Mouse (Mus musculus) right cerebral cortex, postnatal 14 days (tissue): Measurements from ENCODE around the gene Gm4553.
"Not testable (repeated sequence)": the region's sequence is repeated elsewhere in the genome, so short reads cannot be mapped to it uniquely, and the experiment has no call there.

Experiments used
- DNase-seq: peaks from one replicate; pipeline ENCODE4 v3.0.0; 2022

Gene Gm4553

DNA sequence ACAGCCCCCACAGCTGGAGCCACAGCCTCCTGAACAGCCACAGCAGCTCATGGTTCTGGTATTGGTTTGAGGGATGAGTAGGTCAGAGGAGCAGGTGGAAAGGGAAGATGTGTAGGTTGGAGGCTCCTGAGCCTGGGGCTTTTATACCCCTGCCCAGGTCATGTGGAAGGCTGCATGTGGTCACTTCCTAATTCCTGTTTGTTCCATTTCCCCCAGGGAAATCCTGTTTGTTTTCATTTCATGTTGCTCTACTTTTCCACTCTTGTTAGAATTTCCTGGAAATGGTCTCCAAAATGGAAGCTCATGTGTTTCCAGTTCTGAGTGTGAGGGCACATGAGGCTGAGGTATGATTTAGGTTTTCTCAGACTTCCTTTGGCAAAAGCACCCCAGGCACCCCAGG lies at the start of gene Gm4553:
Gm4553 (minus strand) TSS at position 101 of the 400 bp plus-strand sequence.
- DNase-seq = not testable (repeated sequence)

DNA sequence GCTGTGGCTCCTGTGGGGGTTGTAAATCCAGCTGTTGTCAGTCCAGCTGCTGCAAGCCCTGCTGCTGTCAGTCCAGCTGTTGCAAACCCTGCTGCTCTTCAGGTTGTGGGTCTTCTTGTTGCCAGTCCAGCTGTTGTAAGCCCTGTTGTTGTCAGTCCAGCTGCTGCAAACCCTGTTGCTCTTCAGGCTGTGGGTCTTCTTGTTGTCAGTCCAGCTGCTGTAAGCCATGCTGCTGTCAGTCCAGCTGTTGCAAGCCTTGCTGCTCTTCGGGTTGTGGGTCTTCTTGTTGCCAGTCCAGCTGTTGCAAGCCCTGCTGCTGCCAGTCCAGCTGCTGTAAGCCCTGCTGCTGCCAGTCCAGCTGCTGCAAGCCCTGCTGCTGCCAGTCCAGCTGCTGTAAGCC lies 46.6 kb upstream of the Gm4553 start:
- DNase-seq = not testable (repeated sequence)

DNA sequence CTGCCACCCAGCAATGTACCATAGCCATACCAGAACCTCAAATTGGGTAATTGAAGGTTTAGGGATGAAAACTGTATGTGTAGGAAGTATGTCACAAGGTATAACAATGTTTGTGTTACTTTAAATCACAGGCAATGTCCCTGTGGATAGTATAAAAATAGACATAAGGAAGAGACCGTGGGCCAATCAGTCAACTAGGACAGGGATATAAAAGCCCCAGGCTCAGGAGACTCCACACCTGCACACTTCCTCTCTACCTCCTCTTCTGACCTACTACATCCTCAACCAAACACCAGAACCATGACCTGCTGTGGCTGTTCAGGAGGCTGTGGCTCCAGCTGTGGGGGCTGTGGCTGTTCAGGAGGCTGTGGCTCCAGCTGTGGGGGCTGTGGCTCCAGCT lies 46.0 kb upstream of the Gm4553 start, which contains the start of gene Gm7579:
Gm7579 (plus strand) TSS at position 301 of the 400 bp plus-strand sequence.
- DNase-seq = no peak

DNA sequence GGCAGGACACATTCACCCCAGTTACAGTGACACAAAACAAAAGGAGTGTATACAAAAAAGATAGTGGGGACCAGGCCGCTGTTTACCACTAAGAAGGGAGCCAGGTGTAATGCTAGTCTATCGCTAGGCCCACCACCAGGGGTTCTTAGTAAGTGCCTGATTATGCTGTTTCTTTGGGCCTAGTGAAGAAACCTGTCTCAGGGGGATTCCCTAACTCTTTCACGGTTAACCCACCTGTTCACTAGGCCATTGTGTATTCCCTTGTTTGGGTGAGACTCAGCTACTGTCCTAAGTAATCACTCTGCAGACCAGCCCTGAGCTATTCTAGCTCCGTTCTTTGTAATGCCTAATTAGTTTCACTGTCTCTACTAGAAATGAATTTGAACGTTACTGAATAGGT lies 41.4 kb upstream of the Gm4553 start:
- not testable (repeated sequence) for DNase-seq

DNA sequence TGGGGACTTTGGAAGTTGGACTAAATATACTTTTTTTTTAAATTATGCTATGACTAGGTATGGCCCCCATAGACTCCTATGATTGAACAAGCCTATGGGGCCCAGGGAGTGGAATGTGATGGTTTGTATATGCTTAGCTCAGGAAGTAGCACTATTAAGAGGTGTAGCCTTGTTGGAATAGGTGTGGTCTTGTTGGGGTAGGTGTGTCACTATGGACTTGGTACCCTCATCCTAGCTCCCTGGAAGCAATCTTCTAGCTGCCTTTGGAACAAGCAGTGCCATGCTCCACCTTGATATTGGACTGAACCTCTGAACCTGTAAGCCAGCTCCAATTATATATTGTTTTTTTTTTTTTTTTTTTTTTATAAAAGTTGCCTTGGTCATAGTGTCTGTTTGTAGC lies 39.9 kb upstream of the Gm4553 start:
- DNase-seq = no peak

DNA sequence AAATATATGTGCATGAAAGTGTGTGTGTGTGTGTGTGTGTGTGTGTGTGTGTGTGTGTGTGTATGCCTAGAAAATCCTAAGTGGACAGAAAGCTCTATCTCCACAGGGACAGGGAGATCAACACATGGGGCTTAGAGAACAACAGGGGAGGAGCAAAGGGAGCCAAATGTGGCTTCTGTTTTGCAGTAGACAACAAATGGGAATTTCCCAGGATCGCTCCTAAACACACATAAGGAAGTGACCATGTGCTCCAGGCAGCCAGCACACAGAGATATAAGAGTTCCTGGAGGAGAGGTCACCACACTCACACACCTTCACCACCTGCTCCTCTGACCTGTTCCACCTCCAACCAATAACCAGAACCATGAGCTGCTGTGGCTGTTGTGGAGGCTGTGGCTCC lies 35.5 kb upstream of the Gm4553 start, which contains the start of gene Krtap5-3:
Krtap5-3 (plus strand) TSS at position 301 of the 400 bp plus-strand sequence.
- no peak for DNase-seq

DNA sequence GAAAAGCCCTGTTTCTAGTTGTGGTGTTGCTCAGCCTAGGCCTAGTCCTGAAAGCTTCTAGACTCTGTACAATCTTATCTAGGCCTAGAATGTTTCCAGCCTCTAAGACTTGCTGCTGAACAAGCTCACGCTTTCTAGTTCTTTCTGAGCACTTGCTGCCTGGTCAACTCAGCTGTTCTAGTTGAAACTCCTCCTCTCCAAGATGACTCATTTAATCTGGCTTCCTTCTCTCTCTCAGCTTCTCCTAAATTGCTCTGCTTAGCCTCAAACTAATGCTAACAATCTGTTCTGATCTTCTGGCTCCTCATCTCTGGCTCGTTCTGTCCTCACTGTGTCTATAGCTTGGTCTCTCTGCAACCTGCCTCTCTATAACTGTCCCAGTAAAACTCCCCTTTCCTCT lies 33.2 kb upstream of the Gm4553 start:
- no peak for DNase-seq

DNA sequence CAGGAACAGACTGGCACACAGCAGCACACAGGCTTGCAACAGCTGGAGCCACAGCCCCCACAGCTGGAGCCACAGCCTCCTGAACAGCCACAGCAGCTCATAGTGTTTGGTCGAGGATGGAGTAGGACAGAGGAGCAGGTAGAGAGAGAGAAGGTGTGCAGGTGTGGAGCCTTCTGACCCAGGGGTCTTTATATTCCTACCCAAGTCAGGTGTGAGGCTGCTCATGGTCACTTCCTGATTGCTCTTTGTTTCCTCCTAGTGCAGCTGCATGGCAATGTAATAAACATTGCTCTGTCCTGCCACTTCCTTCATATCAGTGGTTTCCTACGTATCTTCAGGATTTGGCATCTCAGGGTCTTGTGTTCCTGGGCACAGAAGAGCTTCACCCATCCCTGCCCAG lies 24.8 kb upstream of the Gm4553 start, which contains the start of gene Gm10153:
Gm10153 (minus strand) TSS at position 101 of the 400 bp plus-strand sequence.
- DNase-seq = no peak

DNA sequence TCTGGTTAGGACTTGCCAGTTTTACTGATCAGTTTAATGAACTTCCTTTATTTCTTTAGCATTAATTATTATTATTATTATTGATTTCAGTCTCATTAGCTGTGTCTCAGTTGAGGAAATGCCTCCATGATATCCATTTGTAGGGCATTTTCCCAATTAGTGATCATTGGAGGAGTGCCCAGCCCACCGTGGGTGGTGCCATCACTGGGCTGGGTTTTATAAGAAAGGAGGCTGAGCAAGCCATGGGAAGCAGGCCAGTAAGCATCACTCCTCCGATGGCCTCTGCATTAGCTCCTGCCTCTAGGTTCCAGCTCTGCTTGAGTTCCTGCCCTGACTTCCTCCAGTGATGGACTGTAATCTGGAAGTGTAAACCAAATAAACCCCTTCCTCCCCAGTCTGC lies 22.6 kb upstream of the Gm4553 start:
- no peak for DNase-seq

DNA sequence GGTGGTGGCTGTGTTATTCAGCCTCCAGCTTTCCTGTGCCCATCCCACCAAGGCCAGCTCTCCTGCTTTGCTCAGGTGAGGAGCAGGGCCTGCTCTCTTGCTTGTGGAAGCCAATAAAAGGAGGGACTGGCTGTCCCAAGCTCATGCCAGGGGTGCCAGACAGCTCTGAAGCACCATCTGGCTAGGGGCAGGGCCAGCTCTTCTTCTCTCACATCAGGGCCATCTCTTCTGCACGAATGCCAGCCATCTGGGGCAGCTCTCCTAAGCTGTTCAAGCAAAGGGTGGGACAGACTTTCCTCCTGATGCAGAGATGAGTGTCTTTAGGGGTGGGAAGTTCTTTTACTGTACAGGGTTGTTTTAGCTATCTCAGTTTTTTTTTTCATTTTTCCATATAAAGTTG lies 15.5 kb upstream of the Gm4553 start:
- DNase-seq = no peak

DNA sequence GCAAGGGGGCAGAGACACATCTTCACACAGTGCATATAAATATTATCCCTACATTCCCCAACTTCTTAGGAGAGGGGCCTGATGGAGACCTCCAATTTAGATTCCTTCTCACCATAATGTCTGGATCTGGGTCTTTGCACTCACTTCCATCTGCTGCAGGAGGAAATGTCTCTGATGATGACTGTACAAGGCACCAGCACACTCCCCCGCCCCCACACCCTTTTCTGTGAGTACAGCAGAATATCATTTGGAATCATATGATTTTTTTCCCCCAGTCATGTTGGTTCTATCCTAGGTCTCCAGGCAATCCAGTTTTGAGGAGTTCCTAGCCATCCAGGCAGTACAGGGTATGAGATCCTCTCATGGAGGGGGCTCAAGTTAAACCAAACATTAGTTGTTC lies 13.1 kb upstream of the Gm4553 start:
- DNase-seq = peak; percentile 10

DNA sequence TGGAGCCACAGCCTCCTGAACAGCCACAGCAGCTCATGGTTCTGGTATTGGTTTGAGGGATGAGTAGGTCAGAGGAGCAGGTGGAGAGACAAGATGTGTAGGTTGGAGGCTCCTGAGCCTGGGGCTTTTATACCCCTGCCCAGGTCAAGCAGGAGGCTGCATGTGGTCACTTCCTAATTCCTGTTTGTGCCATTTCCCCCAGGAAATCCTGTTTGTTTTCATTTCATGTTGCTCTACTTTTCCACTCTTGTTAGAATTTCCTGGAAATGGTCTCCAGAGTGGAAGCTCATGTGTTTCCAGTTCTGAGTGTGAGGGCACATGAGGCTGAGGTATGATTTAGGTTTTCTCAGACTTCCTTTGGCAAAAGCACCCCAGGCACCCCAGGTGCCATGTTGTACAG lies 10.4 kb upstream of the Gm4553 start, which contains the start of gene Krtap5-2:
Krtap5-2 (minus strand) TSS at position 101 of the 400 bp plus-strand sequence.
- not testable (repeated sequence) for DNase-seq

DNA sequence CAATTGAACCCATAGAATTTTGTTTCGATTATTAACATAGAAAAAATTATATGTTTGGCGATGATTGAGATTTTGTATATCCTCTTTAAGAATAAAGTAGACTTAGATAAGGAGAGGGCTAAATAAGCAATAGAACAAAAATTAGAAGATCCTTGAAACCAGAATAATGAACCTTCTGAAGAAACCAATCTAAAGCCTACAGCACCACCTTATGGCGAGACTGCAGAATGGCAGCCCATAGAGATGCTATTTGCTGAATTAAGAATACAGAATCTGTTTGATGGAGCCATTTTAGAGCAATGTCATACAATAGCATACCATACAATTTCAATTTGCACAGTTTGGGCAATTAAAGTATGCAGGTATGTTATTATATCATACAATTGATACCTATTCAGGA lies 4.3 kb upstream of the Gm4553 start:
- DNase-seq = no peak

DNA sequence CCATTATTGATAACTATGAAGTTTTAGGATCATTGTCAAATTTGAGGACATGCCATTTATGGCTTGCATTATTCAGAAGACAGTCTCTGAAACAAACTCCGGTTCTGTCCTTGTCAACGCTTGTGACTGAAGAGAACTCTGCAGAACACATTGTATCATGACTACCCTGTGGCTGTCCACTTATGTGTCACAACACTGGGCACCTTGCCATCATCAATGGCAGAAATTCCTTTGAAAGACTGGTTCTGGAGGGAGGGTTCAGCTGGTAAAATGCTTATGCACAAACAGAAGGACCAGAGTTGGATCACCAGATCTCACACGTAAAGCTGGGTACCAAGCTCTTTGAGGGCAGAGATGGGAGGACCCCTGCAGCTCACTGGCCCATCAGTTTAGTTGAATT lies 6.2 kb downstream of the Gm4553 start:
- DNase-seq = no peak

DNA sequence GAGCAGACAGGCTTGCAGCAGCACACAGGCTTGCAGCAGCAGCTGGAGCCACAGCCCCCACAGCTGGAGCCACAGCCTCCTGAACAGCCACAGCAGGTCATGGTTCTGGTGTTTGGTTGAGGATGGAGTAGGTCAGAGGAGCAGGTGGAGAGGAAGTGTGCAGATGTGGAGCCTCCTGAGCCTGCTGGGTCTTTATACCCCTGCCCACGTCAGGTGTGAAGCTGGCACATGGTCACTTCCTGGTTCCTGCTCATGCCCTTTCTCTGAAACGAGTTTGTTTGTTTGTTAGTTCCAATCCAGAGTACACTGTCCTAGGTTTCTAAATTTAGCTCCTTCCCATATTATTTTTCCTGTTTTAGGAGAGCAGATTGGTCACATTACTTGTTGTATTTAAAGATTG lies 8.5 kb downstream of the Gm4553 start, which contains the start of gene Gm29735:
Gm29735 (minus strand) TSS at position 101 of the 400 bp plus-strand sequence.
- DNase-seq = not testable (repeated sequence)

DNA sequence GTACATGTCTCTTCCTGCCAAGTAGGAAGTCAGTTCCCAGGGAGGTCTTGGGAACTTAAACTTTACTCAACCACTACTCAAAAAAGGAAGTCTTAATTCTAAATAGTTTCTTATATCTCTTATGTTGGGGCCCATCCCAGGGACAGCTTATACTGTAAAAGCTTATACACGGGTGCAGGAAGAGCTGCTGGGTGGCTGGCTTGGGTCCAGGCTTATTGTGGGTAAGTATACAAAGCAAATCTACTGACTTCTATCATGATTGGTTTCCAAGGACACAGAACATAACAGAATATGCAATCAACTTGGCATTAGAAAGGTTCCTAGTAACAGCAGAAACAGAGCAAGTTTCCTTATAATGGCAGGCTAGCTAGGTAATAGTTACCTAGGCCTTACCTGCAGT lies 10.2 kb downstream of the Gm4553 start:
- DNase-seq = no peak

DNA sequence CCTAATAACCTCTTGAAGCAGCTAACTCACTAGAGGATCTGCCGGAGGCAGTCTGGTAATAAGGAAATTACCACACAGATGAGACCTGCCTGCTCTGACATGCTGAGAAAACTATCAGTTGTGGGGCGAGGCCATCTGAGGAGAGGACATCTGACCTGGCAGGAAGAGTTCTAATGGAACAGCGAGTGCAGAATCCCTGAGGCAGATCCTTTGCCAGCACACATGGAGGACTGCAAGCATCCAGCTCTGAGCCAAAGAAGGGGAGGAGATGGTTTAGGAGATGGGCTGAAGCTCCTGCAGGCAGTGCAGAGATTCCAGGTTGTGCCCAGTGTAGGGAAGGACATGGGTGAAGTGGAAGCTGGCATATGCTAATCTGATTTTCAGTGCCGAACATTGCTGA lies 13.3 kb downstream of the Gm4553 start:
- DNase-seq = no peak

DNA sequence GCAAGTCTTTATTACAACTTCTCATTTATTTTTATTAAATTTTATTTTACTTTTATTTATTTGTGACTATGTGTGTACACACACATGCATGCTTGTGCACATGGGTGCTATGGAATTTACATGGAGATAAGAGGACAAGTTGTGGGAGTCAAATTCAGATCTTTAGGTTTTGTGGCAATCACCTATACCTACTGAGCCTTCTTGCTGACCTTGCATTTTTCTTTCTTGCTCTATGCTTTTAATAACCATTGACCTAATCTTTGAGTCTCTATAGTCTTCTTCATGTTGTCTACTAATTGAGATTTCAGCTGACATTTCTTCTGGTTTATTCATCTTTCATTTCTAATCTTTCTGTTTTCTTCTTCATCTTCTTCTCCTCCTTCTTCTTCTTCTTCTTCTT lies 16.9 kb downstream of the Gm4553 start:
- DNase-seq = no peak

DNA sequence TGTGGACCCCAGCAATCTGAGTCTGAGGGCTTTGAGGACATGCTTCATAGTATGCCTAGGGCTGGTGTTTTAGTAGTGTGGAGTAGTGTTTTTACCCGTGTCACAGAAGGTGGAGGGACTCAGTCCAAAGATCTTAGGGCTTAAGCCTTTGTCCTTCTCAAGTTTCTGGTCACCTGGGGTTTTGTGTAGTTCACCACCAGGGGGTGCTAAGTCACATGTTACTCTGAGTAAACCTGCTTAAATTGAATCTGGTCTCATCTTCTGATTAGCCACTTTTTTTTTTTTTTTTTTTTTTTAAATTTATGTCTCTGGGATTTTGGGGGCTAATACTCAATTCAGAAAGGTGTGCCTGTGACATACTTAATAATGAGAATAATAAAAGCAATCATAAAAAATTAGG lies 19.5 kb downstream of the Gm4553 start:
- DNase-seq = peak; percentile 25

DNA sequence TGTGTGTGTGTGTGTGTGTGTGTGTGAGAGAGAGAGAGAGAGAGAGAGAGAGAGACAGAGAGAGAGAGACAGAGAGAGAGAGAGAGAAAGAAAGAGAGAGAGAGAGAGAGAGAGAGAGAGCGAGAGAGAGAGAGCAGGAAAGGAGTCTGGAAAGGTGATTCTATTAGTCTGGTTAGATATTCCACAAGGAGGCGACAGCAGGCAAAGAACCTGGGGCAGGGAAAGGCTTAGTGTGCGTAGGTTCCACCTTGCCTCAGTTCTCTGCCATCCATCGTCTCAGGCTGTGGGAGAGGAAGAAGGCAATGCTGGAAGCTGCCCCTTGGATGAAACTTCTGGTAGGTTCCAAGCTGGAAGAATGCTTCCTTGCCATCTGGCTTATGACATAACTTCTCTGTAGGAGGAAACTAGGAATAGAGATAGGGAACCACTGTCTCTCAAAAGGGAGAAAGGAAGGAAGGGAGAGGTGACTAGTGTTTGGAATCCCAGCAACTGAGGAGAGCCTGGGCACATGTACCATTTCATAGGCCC lies 20.1 kb downstream of the Gm4553 start:
- DNase-seq = no peak

DNA sequence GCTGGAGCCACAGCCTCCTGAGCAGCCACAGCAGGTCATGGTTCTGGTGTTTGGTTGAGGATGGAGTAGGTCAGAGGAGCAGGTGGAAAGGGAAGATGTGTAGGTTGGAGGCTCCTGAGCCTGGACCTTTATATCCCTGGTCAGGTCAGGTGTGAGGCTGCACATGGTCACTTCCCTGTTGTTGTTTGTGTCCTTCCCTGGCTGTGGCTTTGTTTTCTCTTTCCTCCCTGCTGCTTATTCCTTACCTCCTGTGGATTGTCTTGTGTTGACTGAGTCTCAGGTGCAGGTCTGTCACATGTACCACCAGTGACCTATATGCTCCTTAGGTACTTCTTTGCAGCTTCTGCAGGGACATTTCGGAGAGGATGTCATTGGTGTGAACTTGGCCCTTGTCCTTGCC lies 21.0 kb downstream of the Gm4553 start, which contains the start of gene Gm45337:
Gm45337 (minus strand) TSS at position 101 of the 400 bp plus-strand sequence.
- no peak for DNase-seq

DNA sequence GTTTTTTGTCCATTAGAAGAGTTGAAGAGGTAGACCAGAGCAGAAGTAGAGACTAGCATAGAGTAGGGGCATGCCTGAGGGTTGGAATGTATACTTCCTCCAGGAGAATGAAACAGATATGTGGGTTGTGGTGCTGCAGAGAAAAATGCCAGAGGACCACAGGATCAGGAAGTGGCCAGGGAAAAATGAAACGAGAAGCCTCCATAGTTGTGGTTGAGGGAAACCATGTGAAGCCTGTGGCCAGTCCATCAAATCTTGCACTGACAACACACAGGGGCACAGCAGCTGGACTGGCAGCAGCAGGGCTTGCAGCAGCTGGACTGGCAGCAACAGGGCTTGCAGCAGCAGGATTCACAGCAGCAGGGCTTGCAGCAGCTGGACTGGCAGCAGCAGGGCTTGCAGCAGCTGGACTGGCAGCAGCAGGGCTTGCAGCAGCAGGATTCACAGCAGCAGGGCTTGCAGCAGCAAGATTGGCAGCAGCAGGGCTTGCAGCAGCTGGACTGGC lies 22.0 kb downstream of the Gm4553 start:
- not testable (repeated sequence) for DNase-seq

DNA sequence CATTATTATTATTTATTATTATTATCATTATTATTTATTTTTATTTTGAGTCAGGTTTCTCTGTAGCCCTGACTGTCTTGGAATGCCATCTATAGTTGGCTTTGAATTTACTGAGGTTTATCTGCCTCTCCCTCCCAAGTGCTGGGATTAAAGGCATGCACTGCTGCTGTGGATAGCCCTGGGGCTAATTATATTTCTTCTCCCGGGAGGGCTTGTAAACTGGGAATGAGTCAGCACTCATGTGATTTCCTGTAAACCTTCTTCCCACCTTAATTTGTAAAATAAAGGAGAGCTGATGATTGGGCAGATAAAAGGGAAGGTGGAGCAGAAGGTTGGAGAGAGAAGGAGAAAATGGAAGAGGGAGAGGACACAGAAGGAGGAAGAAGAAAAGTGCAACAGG lies 24.8 kb downstream of the Gm4553 start:
- no peak for DNase-seq

DNA sequence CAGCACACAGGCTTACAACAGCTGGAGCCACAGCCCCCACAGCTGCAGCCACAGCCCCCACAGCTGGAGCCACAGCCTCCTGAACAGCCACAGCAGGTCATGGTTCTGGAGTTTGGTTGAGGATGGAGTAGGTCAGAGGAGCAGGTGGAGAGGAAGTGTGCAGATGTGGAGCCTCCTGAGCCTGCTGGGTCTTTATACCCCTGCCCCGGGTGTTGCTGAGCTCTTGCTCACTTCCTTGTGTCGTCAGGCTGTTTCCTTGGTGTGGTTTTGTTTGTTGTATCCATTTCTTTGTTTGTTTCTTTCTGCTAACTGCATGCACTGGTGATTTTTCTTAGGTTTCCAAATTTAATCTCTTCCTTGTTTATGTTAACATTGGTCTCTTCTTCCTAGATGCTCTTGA lies 29.6 kb downstream of the Gm4553 start, which contains the start of gene Gm39115:
Gm39115 (minus strand) TSS at position 101 of the 400 bp plus-strand sequence.
- DNase-seq = not testable (repeated sequence)
